Mouse (Mus musculus): Measurements from ENCODE around the gene Mecom.

Gene Mecom

GRCm38 (mm10) chr3:30148378-30149079 is 399.3 kb downstream of the Mecom start:
- DNase-seq (ENCODE audit: low spot score): no peak

GRCm38 (mm10) chr3:30145051-30145450 is 402.8 kb downstream of the Mecom start:
- DNase-seq (ENCODE audit: low spot score): no peak

GRCm38 (mm10) chr3:30143961-30144411 is 403.8 kb downstream of the Mecom start:
- no peak for DNase-seq (ENCODE audit: low spot score)

- no peak for DNase-seq (ENCODE audit: low spot score)
Observed at GRCm38 (mm10) chr3:30143440-30143839, 404.4 kb downstream of the Mecom start.

- DNase-seq (ENCODE audit: low spot score): no peak
Observed at GRCm38 (mm10) chr3:30140349-30140748, 407.5 kb downstream of the Mecom start.

GRCm38 (mm10) chr3:30139678-30140077 is 408.1 kb downstream of the Mecom start:
- DNase-seq (ENCODE audit: low spot score): no peak

GRCm38 (mm10) chr3:30138588-30138987 is 409.2 kb downstream of the Mecom start:
- DNase-seq (ENCODE audit: low spot score): no peak

GRCm38 (mm10) chr3:30135857-30136256 is 412.0 kb downstream of the Mecom start:
- no peak for DNase-seq (ENCODE audit: low spot score)

- no peak for DNase-seq (ENCODE audit: low spot score)
Observed at GRCm38 (mm10) chr3:30135119-30135518, 412.7 kb downstream of the Mecom start.

GRCm38 (mm10) chr3:30132981-30133380 is 414.8 kb downstream of the Mecom start:
- no peak for DNase-seq (ENCODE audit: low spot score)

GRCm38 (mm10) chr3:30132370-30132769 is 415.4 kb downstream of the Mecom start:
- no peak for DNase-seq (ENCODE audit: low spot score)

- no peak for DNase-seq (ENCODE audit: low spot score)
Observed at GRCm38 (mm10) chr3:30130495-30130894, 417.3 kb downstream of the Mecom start.

GRCm38 (mm10) chr3:30122618-30123017 is 425.2 kb downstream of the Mecom start:
- DNase-seq (ENCODE audit: low spot score): no peak

- no peak for DNase-seq (ENCODE audit: low spot score)
Observed at GRCm38 (mm10) chr3:30120790-30121512, 426.9 kb downstream of the Mecom start.

GRCm38 (mm10) chr3:30118594-30119297 is 429.1 kb downstream of the Mecom start:
- DNase-seq (ENCODE audit: low spot score): no peak

- DNase-seq (ENCODE audit: low spot score): no peak
Observed at GRCm38 (mm10) chr3:30113249-30113770, 434.5 kb downstream of the Mecom start.

GRCm38 (mm10) chr3:30107945-30108670 is 439.7 kb downstream of the Mecom start:
- DNase-seq (ENCODE audit: low spot score): no peak

- no peak for DNase-seq (ENCODE audit: low spot score)
Observed at GRCm38 (mm10) chr3:30106481-30106880, 441.3 kb downstream of the Mecom start.

- DNase-seq (ENCODE audit: low spot score): no peak
Observed at GRCm38 (mm10) chr3:30105859-30106258, 441.9 kb downstream of the Mecom start.

- no peak for DNase-seq (ENCODE audit: low spot score)
Observed at GRCm38 (mm10) chr3:30105194-30105823, 442.5 kb downstream of the Mecom start.

- DNase-seq (ENCODE audit: low spot score): no peak
Observed at GRCm38 (mm10) chr3:30104515-30105098, 443.2 kb downstream of the Mecom start.

Measured in ovary, adult 18-20 months (tissue).